Mouse (Mus musculus) kidney, embryonic 16.5 days (tissue): ENCODE data around the gene Gm45234. TPM values are rescaled to one million over a fixed set of nuclear protein-coding genes. Genes with fewer than 3 reads are reported as not detected.

ENCODE experiments used
- ATAC-seq: fragments of 200-750 bp; cut with Nextera tagmentation; 2 replicates; pipeline ENCODE4 v1.8.0; 2017; ENCODE audit warnings: moderate TSS enrichment; ENCODE audit not compliant: low FRiP score, low TSS enrichment
- H3K27ac ChIP-seq: fragments of 300-500 bp; sonication (generic); 2 replicates; pipeline ENCODE4 v1.5.1; 2014; ENCODE audit warnings: low read length
- H3K27me3 ChIP-seq: fragments of 300-500 bp; sonication (generic); 2 replicates; pipeline ENCODE4 v1.6.1; 2014; ENCODE audit warnings: low read length, control low read depth, mixed read lengths; ENCODE audit not compliant: insufficient read depth
- H3K36me3 ChIP-seq: fragments of 300-500 bp; sonication (generic); 2 replicates; pipeline ENCODE4 v1.6.1; 2014; ENCODE audit warnings: low read length, control low read depth, mixed read lengths; ENCODE audit not compliant: insufficient read depth
- H3K4me1 ChIP-seq: fragments of 300-500 bp; sonication (generic); 2 replicates; pipeline ENCODE4 v1.6.1; 2014; ENCODE audit warnings: low read length, control low read depth, mixed read lengths; ENCODE audit not compliant: insufficient read depth
- H3K4me2 ChIP-seq: fragments of 300-500 bp; sonication (generic); replicated peaks from 2 replicates; pipeline ENCODE4 v1.6.1; 2014; ENCODE audit warnings: low read depth, low read length
- H3K4me3 ChIP-seq: fragments of 300-500 bp; sonication (generic); 2 replicates; pipeline ENCODE4 v1.5.1; 2014; ENCODE audit warnings: mild to moderate bottlenecking, low read length
- H3K9ac ChIP-seq: fragments of 300-500 bp; sonication (generic); replicated peaks from 2 replicates; pipeline ENCODE4 v1.6.1; 2014; ENCODE audit warnings: low read length
- H3K9me3 ChIP-seq: fragments of 300-500 bp; sonication (generic); 2 replicates; pipeline ENCODE4 v1.6.1; 2016; ENCODE audit warnings: low read length, control low read depth
- WGBS: fragments of 180-500 bp; shearing (Covaris S2); extraction: QIAGEN DNeasy Blood & Tissue Kit; methylation state at CpG from one replicate; pipeline ENCODE4 v1.1.7; 2014; 5-methylcytosine and 5-hydroxymethylcytosine counted together
- polyA plus RNA-seq: library from polyadenylated mRNA; unstranded; fragments of >200 nt; fragmentation: Nextera tagmentation; extraction: Ambion mirVana; gene quantifications from 2 replicates; pipeline ENCODE4 v1.2.1, GENCODE M21; 2015

Gene Gm45234
- polyA plus RNA-seq, 1 experiment from 2014 or later = not detected

GRCm38 (mm10) chr6:124741842-124742241 lies 14.0 kb downstream of the Gm45234 start:
- Histone ChIP-seq H3K9me3 (no peaks in the 10 kb centered on the region), H3K4me1 (peaks cover 48% of the 10 kb centered on the region), H3K9ac (peak overlapping the region; percentile 89), H3K36me3 (peaks cover 13% of the 10 kb centered on the region; the same call in 1 of the 2 replicates), H3K4me3 (peak overlapping the region; percentile 67), H3K27me3 (no peaks in the 10 kb centered on the region), H3K4me2 (peak overlapping the region; percentile 78), H3K27ac (peak overlapping the region; percentile 99)
- no peak for ATAC-seq
- 69% methylated on average over 3 of the region's 3 CpGs for WGBS

- Histone ChIP-seq H3K36me3 (peaks cover 13% of the 10 kb centered on the region; the same call in 1 of the 2 replicates), H3K27ac (peak within 1 kb of the TSS; percentile 99), H3K4me1 (peaks cover 41% of the 10 kb centered on the region), H3K9me3 (no peaks in the 10 kb centered on the region), H3K9ac (peak within 1 kb of the TSS; percentile 89), H3K27me3 (no peaks in the 10 kb centered on the region), H3K4me2 (peak within 1 kb of the TSS; percentile 78), H3K4me3 (peak within 1 kb of the TSS; percentile 67)
- under 1% methylated on average over 41 of the region's 41 CpGs for WGBS
- ATAC-seq = peak; percentile 83
Observed at GRCm38 (mm10) chr6:124740888-124741761, 14.7 kb downstream of the Gm45234 start, which contains the start of gene Grcc10. Gene Grcc10, minus strand, starts transcription at chr6:124741374.

- no peak; the same call in none of the 2 replicates for ATAC-seq
- Histone ChIP-seq H3K9ac (peak overlapping the region; percentile 89), H3K9me3 (no peaks in the 10 kb centered on the region), H3K4me3 (peak overlapping the region; percentile 67), H3K27ac (peak overlapping the region; percentile 99), H3K27me3 (no peaks in the 10 kb centered on the region), H3K4me2 (peak overlapping the region; percentile 78), H3K36me3 (peaks cover 13% of the 10 kb centered on the region; the same call in 1 of the 2 replicates), H3K4me1 (peaks cover 36% of the 10 kb centered on the region)
- under 1% methylated on average over 28 of the region's 29 CpGs for WGBS
Observed at GRCm38 (mm10) chr6:124740211-124740887, 15.5 kb downstream of the Gm45234 start.

- WGBS = 81% methylated on average over 10 of the region's 10 CpGs
- Histone ChIP-seq H3K4me3 (no peak overlapping the region), H3K9ac (peak overlapping the region; percentile 45; the same call in 1 of the 2 replicates), H3K4me2 (no peak overlapping the region), H3K36me3 (peaks cover 13% of the 10 kb centered on the region; the same call in 1 of the 2 replicates), H3K4me1 (peaks cover 29% of the 10 kb centered on the region), H3K27me3 (no peaks in the 10 kb centered on the region), H3K9me3 (no peaks in the 10 kb centered on the region), H3K27ac (peak overlapping the region; percentile 99)
- ATAC-seq = no peak
Observed at GRCm38 (mm10) chr6:124739231-124739796, 16.5 kb downstream of the Gm45234 start.

GRCm38 (mm10) chr6:124738511-124739023 lies 17.3 kb downstream of the Gm45234 start, which contains the start of gene Ptpn6:
Gene Ptpn6, minus strand, starts transcription at chr6:124738714.
- WGBS = 15% methylated on average over 12 of the region's 15 CpGs
- peak within 1 kb of the TSS; percentile 45; the same call in 1 of the 2 replicates for H3K9ac ChIP-seq
- peak within 1 kb of the TSS; percentile 19; the same call in 1 of the 2 replicates for H3K4me3 ChIP-seq
- peak; percentile 75 for ATAC-seq
- no peaks in the 10 kb centered on the region for H3K9me3 ChIP-seq
- peaks cover 29% of the 10 kb centered on the region for H3K4me1 ChIP-seq
- H3K36me3 ChIP-seq = peaks cover 12% of the 10 kb centered on the region; the same call in 1 of the 2 replicates
- H3K27me3 ChIP-seq = no peaks in the 10 kb centered on the region
- peak within 1 kb of the TSS; percentile 33 for H3K4me2 ChIP-seq
- peak within 1 kb of the TSS; percentile 99 for H3K27ac ChIP-seq

DNA sequence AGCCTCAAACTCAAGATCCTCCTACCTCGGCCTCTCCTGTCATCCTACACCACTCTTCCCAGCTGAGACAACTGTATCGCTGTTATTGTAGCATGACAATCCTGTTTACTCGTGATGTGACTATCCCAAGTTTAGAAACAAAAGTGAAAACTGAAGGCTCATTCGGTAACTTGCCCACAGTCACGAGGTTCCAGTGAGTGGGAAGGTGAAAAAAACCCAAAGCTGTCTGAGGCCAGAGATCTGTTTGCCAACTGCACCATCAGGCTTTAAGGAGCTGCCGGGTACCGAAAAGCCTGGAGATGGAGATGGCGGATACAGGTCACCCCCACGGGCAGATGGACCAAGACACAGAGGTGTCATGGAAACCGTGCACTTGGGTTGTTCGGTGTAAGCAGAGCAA lies 18.8 kb downstream of the Gm45234 start:
- ATAC-seq = no peak
- Histone ChIP-seq H3K27me3 (no peaks in the 10 kb centered on the region), H3K9me3 (no peaks in the 10 kb centered on the region), H3K4me2 (no peak overlapping the region), H3K9ac (no peak overlapping the region), H3K36me3 (0 out of 2 replicates have a peak, but pooled peaks cover 3% of the 10 kb centered on the region), H3K4me3 (no peak overlapping the region), H3K4me1 (peaks cover 37% of the 10 kb centered on the region), H3K27ac (no peak overlapping the region)
- 83% methylated on average over 11 of the region's 11 CpGs for WGBS

- ATAC-seq = no peak
- peaks cover 23% of the 10 kb centered on the region for H3K4me1 ChIP-seq
- H3K9ac ChIP-seq = no peak overlapping the region
- 0 out of 2 replicates have a peak, but pooled peaks cover 3% of the 10 kb centered on the region for H3K36me3 ChIP-seq
- no peaks in the 10 kb centered on the region for H3K27me3 ChIP-seq
- H3K4me2 ChIP-seq = no peak overlapping the region
- H3K27ac ChIP-seq = no peak overlapping the region
- H3K4me3 ChIP-seq = no peak overlapping the region
- no peaks in the 10 kb centered on the region for H3K9me3 ChIP-seq
- 87% methylated on average over 3 of the region's 3 CpGs for WGBS
Observed at GRCm38 (mm10) chr6:124734417-124734816, 21.4 kb downstream of the Gm45234 start.

DNA sequence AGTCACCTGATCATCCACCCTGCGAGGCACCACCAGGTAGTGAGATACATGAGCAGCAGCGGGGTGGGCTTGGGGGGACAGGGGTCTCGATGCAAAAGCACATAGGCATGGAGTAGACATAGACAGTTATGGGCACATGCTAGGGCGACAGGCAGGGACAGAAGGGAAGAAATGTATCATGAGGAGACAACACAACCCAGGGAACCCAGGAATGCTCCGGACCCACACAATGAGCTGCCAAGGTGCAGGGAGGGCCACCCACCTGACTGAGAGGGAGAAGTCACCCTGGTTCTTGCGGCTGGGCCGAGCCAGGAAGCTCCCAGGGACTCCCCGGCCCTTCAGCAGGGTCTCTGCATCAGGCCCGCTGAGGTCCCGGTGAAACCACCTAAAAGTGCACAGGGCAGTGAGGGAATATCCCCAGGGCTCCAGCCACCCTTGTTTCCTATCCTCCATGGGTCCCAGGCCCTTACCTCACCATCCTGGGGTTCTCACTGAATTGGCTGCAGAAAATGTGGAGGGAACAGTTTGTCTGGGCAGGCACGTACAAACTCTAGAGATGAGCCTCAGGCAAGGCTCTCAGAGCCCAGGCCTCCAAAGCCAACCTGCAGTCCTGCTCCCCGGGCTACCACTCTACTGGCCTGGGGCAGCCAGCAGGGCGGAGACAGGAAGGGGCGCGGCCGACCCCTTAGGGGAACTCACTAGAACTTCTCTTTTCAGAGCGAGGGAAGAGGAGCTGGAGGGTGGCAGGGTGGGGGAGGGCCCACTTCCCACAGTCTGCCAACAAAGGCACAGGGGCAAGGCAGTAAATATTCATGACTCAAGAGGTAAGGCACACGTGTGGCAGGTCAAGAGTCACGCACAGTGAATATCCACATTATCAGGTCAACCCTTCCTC lies 23.1 kb downstream of the Gm45234 start:
- peak; percentile 63 for ATAC-seq
- Histone ChIP-seq H3K4me1 (peaks cover 9% of the 10 kb centered on the region), H3K9ac (peak overlapping the region; percentile 55), H3K27ac (peak overlapping the region; percentile 15; the same call in 1 of the 2 replicates), H3K4me3 (no peak overlapping the region), H3K36me3 (no peaks in the 10 kb centered on the region), H3K9me3 (no peaks in the 10 kb centered on the region), H3K27me3 (no peaks in the 10 kb centered on the region), H3K4me2 (peak overlapping the region; percentile 22; the same call in 1 of the 2 replicates)
- WGBS = 40% methylated on average over 19 of the region's 19 CpGs
